Mouse (Mus musculus) adrenal gland, postnatal 4 days (tissue): ENCODE data around the gene Fmo1. TPM values are rescaled to one million over a fixed set of nuclear protein-coding genes. Genes with fewer than 3 reads are reported as not detected.

Experiments
- DNase-seq, 2 experiments: peaks; one replicate each; pipeline ENCODE4 v3.0.0; 2021 to 2022; ENCODE audit warnings: low spot score in 2 of 2, mixed read lengths in 2 of 2
- total RNA-seq, 2 experiments: library from RNA; stranded (reverse); gene quantifications; 2 replicates each; pipeline ENCODE4 v1.2.3; 2021

Fmo1 gene
- total RNA-seq, 2 experiments from 2014 or later: 106 to 126 TPM

DNA sequence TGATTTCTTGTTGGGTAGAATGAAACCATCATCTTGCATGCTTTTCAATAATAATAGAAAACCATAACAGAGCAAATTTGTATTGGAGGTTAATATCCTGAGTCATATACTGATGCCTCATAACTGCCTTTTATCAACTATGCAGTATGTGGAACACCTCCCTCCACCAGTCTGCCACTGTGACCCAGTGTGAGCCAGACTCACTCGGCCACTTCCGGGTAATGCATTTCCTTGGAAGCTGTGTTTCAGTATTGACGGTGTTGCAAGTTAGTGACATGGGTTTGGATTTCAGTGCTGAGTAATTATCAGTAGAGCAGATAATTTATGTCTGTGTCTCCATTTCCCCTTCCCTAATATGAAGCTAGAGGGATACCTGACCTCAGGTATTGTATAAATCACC is 2.8 kb downstream of the Fmo1 start:
- no peak for DNase-seq

DNA sequence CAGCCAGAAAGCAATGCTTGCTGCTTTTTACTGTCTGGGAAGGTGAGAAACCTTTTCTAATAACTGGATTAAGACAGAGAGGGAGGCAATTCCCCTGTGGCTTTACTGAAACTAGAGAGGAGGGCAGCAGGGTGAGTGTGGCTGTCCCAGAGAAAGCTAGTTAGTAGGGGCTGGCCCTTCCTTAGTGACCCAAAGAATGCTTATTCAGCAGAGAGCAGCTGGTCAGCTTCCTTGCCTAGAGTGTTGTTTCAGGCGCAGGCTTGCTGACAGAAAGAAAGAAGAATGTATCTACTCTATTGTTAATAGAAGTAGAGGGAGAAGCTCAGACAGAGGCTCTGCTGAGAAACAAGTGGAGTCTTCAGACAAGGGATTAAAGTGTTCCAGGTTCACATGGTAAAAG is 4.1 kb downstream of the Fmo1 start:
- no peak for DNase-seq

DNA sequence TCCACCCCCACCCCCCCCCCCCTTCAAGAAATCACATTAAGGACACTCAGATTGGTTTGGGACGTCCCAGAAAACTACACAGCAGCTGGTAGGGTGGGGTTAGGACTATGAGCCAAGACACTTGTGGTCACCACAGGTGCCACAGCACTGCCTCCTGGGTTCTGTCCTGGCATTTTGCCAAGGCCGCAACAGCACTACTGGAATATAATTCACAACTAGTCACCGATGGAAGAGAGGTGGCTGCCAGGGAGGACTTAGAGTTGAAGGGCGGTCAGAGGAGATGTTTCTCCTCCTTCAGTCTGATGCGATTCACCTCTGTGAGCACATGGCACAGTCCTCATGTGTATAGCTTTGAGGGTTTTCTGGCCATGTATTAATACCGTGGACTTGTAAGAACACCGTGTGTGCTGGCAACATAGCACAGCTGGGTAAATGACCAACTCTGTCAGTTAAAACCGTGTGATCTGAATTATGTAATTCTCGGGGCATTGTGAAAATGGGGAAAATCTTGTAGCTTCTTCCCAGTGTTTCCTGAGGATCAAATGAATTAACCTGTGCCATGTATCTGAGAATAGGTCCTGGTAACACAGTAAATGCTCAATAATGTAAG is 6.3 kb downstream of the Fmo1 start:
- no peak for DNase-seq

DNA sequence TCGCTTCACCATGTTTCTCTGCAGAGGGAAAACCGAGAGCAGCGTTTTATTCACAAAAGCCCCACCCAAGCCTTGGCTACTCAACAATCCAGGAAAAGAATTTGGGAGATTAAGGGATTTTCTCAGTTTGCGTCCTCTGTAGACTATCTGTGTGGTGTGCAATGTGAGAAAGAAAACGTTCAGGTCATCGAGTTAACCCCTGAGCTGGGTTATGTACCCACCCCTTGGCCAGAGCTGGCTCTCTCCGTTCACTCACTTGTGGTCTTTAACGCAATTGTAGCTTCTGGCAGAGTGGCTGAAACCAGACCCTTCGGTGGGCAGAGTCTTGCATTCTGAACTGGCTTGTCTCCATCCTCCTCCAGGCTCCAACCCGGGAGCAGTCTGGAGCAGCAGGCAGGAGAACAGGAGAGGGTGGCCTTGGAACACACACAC is 6.8 kb downstream of the Fmo1 start:
- DNase-seq: no peak

DNA sequence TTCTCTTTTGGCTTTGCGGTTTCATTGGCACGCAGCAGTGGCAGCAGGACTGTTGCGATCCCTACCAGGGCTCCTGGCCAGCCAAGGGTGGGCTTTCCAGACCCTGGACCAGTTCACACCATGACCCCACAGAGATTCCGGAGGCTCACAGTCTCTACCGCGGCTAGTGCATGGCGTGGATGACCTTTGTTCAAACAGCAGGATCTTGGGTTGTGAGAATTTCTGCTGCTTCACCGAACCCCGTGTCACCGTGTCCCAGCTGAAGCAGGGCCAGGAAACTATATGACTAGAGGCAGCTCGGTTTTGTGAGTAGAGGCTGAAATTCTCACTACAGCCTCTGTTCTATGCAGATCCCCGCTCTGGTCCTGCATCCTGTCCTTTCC is 7.7 kb downstream of the Fmo1 start:
- no peak for DNase-seq

DNA sequence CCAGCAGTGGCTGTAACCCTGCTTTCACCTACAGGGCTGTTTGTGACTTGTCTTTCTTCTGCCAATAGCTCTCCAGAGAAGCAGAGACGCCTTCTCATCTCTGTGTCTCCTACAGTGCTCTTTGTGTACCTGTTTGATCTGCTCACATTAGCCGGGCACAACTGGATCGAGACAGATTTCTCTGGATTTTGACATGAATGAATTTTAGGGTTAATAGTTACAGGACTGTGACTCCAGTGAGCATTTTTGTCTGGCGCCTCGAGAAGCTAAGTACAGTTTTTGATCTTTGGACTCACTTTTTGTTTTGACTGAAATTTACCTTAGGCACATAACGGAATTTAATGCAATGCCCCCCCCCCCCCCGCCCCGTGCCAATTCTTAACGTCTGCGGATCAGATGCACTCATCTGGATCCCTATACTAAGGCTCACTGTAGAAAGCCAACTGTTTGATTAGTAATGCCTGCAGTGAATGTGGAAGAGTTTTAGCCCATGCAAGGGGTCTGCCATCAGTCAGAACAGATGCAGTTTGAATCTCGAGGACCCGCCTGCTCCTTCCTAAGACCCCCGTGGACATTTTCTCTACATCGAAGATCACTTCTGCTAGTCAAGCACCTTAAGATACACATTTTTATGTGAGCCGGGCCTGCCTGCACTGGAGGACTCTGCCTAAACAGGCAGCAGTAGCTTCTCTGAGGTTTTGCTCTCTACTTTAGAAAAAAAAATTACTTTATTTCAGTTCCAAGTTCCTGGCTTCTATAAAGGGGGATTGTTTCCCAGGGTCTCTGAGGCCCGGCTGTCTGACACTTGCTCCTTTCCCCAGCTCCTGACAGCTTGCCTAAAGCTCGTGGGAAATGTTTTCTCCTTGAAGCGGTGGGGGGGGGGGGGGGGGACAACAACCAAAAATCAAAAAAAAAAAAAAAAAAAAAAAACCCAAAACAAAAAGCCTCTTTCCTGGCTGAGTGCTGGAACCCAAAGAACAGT is 8.4 kb downstream of the Fmo1 start:
- DNase-seq: no peak

DNA sequence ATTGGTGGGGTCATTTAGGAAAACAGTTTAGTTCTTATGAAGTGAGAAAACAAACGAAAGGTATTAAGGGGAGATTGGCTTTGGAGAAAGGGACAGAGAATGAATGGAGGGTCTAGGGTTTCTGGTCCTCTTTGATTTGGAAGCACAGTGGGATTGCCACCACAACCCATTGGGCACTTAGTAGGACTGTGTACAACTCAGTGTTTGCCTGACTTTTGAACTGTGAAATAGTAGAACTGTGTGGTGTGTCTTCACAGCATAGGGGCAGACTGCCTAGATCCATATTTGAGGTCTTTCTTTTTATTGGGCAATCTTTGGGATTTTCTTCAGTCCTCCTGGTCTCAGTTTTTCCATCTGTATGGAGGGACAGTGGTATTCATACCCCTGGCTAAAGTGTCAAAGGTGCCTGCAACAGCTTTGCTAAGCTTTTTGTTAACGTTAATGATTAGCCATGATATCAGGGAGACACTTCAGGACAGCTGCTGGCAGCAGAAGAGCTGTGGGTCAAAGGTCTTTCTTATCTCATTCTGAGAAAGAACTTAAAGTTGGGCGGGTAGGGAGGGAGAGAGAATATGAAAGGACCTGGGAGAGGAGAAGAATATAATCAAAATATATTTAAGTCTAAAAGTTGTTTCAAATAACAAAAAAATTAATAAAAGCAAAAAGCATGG is 12.5 kb downstream of the Fmo1 start:
- DNase-seq: no peak

DNA sequence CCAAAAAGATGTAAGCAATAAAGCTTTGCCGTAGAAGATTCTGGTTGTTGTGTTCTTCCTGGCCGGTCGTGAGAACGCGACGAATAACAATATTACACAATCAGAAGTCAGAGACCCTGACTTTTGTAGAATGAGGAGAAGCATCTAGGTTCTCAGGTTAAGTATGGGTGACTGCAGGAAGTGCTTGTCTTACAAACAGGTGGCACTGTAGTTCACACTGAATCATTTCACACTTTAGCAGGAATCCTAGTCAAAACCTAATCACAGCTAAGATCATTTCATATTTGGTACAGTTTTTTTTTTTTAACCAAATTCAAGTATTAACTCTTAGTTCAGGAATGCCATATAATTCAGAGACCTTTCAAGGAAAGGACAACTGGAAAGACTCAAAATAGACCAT is 18.9 kb downstream of the Fmo1 start:
- no peak for DNase-seq

DNA sequence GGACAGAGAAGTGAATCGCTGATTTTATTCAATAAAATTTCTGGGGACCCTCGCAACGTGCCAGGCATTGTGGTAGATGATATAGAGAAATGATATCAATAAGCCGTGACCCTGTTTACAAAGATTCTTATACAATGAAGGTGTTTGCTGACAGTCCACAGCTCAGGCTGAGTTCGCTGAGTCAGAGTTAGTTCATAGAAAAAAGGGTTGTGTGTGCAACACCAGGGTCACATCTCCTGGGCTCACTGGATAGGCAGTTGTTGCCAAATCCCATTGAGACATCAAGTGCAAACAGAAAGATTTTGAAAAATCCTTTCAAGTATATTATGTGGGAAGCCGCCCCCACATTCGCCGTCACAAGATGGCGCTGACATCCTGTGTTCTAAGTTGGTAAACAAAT is 26.2 kb downstream of the Fmo1 start:
- DNase-seq: no peak

DNA sequence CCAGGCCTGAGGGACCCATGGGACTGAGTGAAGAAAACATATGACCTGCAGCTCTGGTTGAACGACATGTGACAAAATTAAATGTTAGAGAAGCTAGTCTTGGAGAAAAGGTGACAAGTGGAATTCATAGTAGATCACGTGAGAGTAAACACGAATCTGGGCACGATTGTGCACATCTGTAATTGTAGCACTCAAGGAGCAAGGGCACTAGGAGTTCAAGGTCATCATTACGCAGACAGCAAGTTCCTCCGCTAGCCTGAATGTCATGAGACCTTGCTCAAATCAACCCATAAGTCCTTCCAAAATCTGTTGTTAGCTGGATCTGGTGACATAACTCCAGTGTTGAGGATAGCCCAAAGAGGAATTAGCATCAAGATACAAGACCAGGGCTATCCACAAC is 27.4 kb downstream of the Fmo1 start:
- no peak for DNase-seq

DNA sequence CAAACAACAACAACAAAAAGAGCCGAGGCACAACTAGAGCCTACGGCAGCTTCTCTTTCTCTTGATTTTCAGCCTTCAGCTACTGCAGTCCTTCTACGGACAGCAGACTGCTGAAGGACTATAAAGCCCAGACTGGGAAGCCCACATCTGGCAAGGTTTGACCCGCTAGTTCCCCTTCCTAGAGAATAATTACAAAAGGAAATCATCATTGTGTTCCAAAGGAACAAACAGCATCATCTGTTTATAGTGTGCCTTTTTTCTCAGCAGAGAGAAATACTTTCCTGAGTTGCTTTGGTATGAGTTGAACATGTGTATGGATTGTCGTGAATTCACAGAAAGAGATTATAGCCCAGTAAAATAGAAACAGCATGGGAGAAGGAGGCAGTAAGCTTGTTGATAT is 32.1 kb downstream of the Fmo1 start:
- no peak for DNase-seq

DNA sequence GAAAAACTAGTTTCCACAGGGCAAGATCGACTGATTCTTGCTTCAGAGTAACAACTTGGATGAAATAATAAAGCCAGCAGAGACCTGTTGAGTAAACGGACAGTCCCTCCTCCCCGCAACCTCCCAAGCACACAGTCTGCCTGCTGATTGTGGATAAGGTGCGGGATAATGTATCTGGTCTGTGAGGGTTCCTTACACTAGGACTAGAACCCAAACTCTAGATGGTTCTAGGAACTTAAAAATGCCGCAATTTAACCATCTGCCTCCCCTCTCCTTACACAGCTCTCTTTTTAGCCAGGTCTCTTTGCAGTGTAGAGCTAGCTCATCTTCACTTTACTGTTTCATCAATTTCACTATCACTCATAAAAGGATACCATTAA is 33.8 kb downstream of the Fmo1 start:
- no peak for DNase-seq

DNA sequence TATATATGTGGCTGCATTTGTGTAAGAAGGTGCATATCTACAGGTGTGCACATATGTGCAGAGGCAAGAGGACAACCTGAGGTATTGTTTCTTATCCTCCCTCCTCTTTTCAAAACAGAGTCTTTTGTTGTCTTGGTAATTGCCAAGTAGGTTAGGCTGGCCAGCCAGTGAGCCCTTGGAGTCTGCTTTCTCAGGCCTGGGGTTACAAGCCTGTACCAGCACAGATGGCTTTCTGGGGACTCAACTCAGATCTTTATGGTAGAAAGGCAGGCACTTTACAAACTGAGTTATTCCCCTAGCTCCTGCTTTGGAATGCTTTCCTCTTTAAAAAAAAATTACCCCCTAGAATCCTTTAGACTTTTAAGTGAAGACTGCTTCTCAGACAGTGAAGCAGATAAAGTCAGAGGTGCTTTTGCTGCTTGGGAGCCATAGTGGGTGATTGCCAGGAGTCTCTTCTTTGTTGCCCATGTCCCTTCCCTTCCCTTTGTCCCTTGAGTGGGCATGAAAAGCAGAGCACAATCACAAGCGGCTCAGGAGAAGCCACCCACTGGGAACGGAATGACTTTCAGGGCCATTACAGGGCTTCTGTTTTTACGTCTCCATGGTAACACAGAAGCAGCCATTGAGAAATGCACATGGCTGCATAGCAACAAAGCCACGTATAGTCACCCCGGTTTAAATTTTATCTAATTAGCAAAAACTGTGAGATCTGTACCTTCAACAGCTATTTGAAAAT is 34.4 kb downstream of the Fmo1 start:
- no peak for DNase-seq

DNA sequence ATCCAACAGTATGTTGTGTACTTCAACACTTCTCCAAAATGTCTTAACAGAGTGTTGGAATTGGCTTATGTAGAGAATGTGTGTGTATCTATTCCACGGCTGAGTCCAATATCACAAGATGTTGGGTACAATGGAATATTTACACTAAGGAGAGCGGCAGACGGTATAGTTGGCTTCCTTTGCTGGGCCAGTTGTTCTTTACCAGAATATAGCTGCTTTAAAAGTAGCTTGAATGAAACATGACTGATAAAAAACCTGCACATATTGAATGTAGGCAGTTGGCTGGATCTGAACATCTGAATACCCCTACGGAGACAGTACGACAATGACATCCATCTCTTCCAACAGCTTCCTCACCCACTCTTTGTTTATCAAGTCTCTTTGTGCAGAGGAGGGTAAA is 47.1 kb downstream of the Fmo1 start:
- DNase-seq: no peak

DNA sequence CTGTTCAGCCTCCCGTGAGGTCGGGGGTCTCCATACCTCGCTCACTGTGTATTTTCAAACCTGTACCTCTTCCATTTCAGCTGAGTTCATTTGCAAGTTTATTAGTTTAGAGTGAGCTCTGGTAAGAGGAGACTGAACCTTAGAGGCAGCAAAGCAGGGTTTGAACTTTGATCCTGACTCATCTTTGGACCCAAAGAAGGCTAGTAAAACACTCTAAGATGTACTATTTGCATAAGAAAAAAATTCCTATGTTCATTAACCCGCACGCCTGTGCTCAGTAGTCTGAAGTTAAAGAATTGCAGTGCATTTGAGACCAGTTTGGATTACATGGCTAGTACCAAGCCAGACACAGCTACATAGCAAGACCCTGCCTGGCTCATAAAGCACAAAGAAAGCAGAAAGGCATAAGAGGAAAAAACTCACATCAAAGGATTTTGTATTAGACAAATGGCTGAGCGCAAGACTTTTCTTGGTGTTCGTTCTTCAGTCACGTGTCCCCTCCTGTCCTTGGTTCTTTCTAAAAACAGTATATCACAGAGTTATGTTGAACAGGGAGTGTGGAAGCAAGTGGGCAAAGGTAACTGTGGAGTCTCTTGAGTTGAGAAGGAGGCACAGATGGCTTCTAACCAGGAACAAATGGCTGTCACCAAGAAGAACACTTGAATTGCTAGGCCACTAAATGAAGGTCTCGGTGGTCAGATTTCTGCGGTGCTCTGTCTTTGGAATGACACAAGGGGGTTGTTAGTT is 50.9 kb downstream of the Fmo1 start:
- DNase-seq: no peak

DNA sequence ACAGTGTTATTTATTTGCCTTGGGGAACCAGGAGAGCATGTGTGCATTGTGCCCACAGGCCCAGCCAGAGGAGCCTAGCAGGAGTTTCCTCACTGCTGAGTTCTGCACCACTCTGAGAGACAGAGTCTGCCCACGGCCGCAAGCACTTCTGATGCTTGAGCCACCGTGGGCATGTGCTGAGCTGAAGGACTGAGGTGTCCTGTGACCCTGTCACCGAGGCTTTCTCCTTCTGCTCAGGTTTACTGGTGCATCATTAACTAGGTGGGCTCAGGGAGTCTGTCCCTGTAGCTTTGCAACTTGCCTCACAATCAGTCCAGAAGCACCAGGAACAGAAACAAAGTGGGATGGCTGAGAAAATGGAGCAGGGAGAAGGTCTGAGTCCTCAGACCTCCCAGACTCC is 51.5 kb downstream of the Fmo1 start:
- DNase-seq: no peak

DNA sequence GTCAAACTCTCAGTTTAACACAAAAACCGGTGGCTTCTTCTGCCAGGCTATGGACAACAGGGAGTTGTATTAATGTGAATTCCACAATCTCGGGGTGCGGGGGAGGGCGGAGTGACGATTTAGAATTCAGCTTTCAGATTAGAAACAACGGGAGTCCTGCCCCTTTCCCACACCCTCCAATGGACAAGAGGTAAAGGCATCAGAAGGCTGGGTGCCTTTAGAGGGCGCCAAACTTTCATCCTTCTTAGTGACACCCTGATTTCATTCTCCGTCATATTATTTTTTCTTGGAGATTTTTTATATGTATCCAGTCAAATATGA is 52.6 kb downstream of the Fmo1 start, which contains the start of gene Fmo4:
Gene Fmo4 (minus strand): TSS at position 137 of the 321 bp plus-strand sequence.
- no peak for DNase-seq

DNA sequence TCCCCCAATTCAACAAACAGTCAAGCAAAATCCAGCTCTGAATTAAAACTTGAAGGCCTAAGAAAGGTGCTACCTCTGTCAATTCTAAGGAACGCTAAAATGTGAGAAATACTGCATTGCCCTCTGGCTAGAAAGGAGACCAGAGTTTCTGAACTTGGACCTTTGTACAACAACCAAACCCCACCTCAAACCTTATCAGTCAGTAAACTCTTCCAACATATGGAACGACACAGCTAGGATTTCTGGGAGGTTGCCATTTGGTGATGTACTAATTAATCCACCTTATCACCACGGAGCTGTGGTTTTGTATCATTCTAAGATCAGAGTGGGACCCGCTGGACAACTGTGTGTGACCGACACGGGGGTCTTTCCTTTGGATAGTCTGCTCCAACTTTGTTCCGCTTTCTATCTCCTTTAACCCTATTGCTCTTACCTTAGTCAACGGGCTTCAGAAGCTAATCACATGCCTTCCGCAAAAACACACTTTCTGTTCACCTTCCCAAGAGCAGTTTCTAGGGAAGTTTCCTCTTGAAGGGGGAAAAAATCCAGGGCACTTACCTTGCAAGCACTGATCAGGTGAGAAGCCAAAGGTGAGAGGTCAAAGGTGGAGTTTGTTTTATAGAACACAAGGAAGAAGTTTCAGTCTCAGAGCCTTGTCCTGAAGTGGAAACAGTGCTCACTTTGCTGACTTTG is 53.1 kb downstream of the Fmo1 start:
- no peak for DNase-seq

DNA sequence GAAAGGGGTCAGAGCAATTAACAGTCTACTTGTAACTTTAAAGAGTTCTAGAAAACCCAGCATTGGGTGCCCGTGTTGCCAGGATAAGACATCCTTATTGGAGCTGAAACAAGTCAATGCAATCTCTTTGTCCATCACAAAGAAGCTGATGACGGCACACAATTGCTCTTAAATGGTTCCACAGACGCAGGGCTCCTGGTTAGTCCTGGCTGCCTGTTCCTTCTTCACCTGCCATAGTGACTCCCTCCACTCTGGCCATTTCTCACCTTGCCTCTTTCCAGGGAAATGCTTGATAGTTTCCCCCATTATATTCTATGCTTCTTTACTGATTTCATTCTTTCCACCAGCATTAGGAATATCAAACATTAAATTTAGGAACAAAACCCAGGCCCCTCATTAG is 57.9 kb downstream of the Fmo1 start:
- no peak for DNase-seq

DNA sequence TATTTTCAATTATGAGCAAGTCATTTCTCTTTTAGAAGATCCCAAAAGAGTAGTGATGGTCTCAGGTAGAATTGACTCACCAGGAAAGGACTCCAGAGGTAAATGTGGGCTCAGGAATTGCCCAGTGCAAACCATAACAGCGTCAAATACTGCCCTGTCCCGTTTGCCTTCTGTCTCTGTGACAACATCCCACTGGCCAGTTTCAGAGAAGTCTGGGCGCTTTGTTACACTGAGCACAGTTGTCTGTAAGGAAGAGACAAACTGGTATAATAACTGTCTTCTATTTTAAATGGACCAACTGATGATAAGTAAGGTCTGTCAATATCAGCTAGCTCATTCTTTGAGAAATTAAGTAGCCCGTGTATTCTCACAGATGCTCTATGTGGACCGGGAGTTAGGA is 59.0 kb downstream of the Fmo1 start:
- no peak for DNase-seq
